Mouse (Mus musculus) WW6 (cell line): ENCODE results near the gene Fus.
"Not testable (repeated sequence)": the region's sequence is repeated elsewhere in the genome, so short reads cannot be mapped to it uniquely, and the experiment has no call there.

Source experiments
- DNase-seq: peaks from one replicate; pipeline ENCODE4 v3.0.0-alpha.2; 2013; ENCODE audit warnings: low read depth, low spot score

Gene Fus

GRCm38 (mm10) chr7:127967004-127967921 is at the start of gene Fus:
Gene Fus, plus strand, starts transcription at chr7:127967457.
- peak; percentile 86 for DNase-seq

GRCm38 (mm10) chr7:127918203-127918602 is 49.1 kb upstream of the Fus start:
- DNase-seq = no peak

- no peak for DNase-seq
These were observed 48.0 kb upstream of the Fus start for GRCm38 (mm10) chr7:127919290-127919689.

- no peak for DNase-seq
These were observed 45.7 kb upstream of the Fus start for GRCm38 (mm10) chr7:127921516-127921915.

- DNase-seq = no peak
These were observed 44.6 kb upstream of the Fus start for GRCm38 (mm10) chr7:127922451-127923275.

DNA sequence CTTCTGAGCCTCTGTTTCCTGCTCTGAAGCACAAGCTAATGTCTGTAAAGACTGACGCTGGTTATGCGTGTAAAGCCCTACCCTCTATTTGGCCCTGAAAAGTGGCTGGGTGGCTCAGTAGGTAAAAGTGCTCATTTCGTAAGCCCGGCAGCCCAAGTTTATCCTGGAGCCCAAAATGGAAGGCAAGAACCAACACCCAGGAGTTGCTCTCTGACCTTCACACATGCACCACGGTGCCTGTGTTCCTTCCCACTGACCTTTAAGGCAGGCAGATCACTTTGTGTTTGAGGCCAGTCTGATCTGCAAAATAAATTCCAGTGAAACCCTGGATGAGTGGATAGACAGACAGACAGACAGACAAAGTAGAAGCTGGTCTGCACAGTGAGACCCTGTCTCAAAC is 43.5 kb upstream of the Fus start:
- no peak for DNase-seq

- DNase-seq = no peak
These were observed 42.0 kb upstream of the Fus start for GRCm38 (mm10) chr7:127925252-127925651.

DNA sequence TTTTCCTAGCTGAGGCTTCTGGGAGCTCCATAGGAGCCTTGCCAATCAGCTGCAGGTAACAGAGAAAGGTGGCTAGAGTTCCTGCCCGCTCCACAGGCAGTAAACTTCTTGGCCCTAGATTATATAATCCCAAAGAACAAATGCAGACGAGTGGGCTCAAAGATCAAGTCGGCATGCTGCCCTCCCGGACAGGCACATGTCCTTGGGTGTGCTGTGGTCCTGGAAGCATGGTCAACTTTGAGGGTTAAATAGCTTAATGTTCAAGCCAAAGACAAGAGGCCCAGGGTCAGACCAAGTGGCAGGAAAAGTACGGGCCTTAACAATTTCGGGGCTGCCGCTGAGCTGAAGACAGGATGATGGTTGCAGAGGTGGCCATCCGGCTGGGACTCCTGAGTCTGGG is 41.2 kb upstream of the Fus start:
- DNase-seq = no peak

GRCm38 (mm10) chr7:127926846-127927245 is 40.4 kb upstream of the Fus start:
- DNase-seq = no peak

DNA sequence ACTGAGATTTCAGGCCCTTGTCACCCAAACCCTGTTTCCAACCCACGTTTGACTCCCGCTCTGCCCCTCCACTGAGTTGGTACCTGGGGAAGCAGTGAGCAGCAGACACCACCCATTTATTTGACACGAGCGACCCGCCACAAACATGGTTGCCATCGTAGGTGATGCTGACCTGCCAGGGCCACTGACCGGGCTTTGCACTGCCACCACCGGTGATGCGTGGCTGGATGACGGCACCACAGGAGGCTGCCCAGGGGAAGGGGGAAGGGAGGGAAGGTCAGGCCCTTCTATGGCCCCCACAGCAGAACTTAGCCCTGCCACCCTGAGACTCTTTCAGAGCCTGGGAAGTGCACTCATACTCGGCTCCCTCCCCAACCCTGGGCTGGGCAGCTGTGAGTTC is 39.5 kb upstream of the Fus start:
- DNase-seq = no peak

DNA sequence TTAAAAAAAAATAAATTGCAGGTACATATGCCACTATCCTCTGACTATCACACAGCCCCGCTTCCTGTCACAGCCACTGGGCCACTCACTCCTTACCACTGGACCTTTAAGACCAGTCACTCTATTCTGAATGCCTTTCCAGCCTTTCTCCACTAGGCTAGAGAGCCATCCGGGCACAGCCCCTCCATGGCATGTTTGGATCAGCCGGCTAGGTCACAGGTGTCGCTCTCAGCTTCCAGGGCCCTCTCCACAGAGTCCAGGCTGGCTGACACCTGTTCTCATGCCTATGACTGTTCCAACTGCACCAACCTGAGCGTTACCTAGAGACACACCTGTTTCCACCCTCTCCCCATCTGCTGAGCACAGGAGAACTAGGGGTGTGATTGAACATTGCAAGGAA is 38.7 kb upstream of the Fus start:
- DNase-seq = no peak

DNA sequence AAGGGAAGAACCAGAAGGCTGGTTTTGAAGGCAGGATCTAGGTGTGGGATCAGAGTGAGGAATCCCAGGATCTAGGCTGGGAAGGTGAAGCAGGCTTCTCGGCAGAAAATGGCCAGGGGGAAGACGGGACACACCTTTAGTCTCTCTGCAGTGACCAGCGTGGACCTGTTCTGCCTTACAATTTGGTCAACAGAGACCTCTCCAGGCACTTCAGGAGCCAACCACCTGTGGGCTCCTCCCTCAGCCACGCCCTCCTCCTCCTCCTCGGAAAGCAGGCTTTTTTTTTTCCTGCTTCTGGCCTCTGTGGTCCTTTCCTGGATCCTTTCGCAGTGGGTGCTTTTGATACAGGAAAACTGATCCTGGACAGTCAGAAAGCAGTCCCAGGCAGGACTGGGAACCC is 37.3 kb upstream of the Fus start, which contains the start of gene Prss8:
Gene Prss8, minus strand, starts transcription at position 182 of the 400 bp plus-strand sequence.
- no peak for DNase-seq

- no peak for DNase-seq
These were observed 36.6 kb upstream of the Fus start for GRCm38 (mm10) chr7:127930636-127931035.

- no peak for DNase-seq
These were observed 35.7 kb upstream of the Fus start for GRCm38 (mm10) chr7:127931351-127932135.

GRCm38 (mm10) chr7:127932273-127933031 is 34.8 kb upstream of the Fus start:
- no peak for DNase-seq

DNA sequence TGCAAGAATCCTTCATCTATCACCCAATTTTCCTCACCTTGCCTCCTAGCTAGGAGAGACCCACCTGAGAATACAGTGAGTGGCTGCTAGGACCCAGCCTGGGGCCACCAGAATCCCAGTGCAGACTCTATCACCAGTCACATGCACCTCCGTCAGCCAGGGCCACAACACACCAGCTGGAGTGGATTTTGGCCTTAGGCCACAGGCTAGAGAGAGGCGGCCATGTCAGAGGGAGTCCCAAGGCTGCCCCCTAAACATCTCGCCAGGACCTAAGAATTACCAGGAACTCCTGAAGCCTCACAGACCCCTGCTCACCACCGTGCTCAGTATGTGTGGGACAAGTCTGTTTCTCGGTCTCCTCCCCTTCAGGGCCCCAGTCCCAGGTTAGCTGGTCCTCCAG is 33.2 kb upstream of the Fus start:
- DNase-seq = no peak

DNA sequence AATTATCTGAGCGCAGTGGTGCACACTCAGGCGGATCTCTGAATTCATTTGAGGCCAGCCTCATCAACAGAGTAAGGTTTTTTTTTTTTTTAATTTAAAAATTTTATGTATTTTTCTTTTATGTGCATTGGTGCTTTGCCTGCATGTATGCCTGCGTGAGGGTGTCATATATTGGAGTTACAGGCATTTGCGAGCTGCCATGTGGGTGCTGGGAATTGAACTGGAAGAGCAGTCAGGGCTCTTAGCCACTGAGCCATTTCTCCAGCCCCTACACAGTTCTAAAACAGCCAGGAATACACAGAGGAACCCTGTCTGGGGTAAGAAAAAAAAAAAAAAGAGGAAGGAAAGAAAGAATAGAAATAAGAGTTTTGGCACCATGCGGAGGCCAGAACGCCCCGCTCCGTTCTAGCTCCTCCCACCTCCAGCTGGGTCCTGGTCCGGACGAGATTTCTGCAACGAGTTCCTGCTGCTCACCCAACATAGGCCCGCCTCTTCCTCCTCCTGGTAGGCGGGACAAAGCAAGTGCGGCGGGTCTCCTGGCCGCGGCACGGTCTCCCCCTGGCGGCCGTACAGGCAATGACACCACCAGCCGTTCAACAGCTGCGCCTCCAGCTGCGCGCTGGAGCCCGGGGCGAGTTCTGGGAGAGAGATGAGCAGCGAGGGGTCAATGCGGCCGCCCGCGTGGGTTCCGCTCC is 32.1 kb upstream of the Fus start:
- peak; percentile 87 for DNase-seq

- no peak for DNase-seq
These were observed 31.5 kb upstream of the Fus start for GRCm38 (mm10) chr7:127935748-127936159.

GRCm38 (mm10) chr7:127936216-127936884 is 30.9 kb upstream of the Fus start:
- DNase-seq = no peak

GRCm38 (mm10) chr7:127942097-127942496 is 25.2 kb upstream of the Fus start:
- DNase-seq = not testable (repeated sequence)
